Comparison of ENCODE assay signal across 8 mouse cellular contexts in genomic region chr19:45005957-45006712, GRCm38 (mm10). TPM values are rescaled to one million over a fixed set of nuclear protein-coding genes. Genes with fewer than 3 reads are reported as not detected.
DNase-seq lines count a peak whose midpoint lies in the region; ATAC-seq lines count a peak whose summit lies in the region.

TSS of gene Mrpl43 (minus strand) at chr19:45006442.

- H3K4me3 ChIP-seq in forebrain, embryonic 10.5 days: peak within 1 kb of the TSS; percentile 73
- H3K4me3 ChIP-seq in heart, embryonic 15.5 days: peak within 1 kb of the TSS; percentile 97
- H3K4me3 ChIP-seq in liver, embryonic 15.5 days (replicated peaks): peak within 1 kb of the TSS; percentile 80
- H3K4me3 ChIP-seq in neural tube, embryonic 12.5 days: peak within 1 kb of the TSS; percentile 89

- no peaks in the 10 kb centered on the region; the same call in 1 of the 2 replicates for H3K9me3 ChIP-seq in forebrain, embryonic 10.5 days
- no peaks in the 10 kb centered on the region for H3K9me3 ChIP-seq in heart, embryonic 15.5 days (replicated peaks)
- no peaks in the 10 kb centered on the region for H3K9me3 ChIP-seq in liver, embryonic 15.5 days (replicated peaks)
- H3K9me3 ChIP-seq in neural tube, embryonic 12.5 days: no peaks in the 10 kb centered on the region

- under 1% methylated on average over 82 of the region's 82 CpGs for WGBS in forebrain, embryonic 10.5 days
- under 1% methylated on average over 82 of the region's 82 CpGs for WGBS in heart, embryonic 15.5 days
- WGBS in liver, embryonic 15.5 days (ENCODE audit: insufficient replicate concordance): under 1% methylated on average over 82 of the region's 82 CpGs
- WGBS in neural tube, embryonic 12.5 days: under 1% methylated on average over 82 of the region's 82 CpGs

- peak within 1 kb of the TSS; percentile 88 for H3K4me2 ChIP-seq in heart, embryonic 15.5 days
- H3K4me2 ChIP-seq in liver, embryonic 15.5 days: peak within 1 kb of the TSS; percentile 95
- H3K4me2 ChIP-seq in neural tube, embryonic 12.5 days (replicated peaks): peak within 1 kb of the TSS; percentile 93

- peaks cover 76% of the 10 kb centered on the region for H3K36me3 ChIP-seq in forebrain, embryonic 10.5 days (replicated peaks)
- peaks cover 28% of the 10 kb centered on the region for H3K36me3 ChIP-seq in heart, embryonic 15.5 days
- H3K36me3 ChIP-seq in liver, embryonic 15.5 days (replicated peaks): peaks cover 46% of the 10 kb centered on the region
- H3K36me3 ChIP-seq in neural tube, embryonic 12.5 days: peaks cover 59% of the 10 kb centered on the region

- peak; percentile 83 for DNase-seq in c-Kit-negative CD71-positive TER-119-positive erythroid progenitor cells, embryonic 14.5 days (ENCODE audit: low read depth, low spot score)
- peak; percentile 95 for DNase-seq in forebrain, embryonic 10.5 days (ENCODE audit: extremely low spot score, low spot score)
- DNase-seq in kidney, postnatal 36 days: peak; percentile 97 to 99
- DNase-seq in telencephalon, adult 2 months (ENCODE audit: low read depth, low spot score): peak; percentile 90

- H3K27ac ChIP-seq in forebrain, embryonic 10.5 days: peak within 1 kb of the TSS; percentile 88
- peak within 1 kb of the TSS; percentile 87 for H3K27ac ChIP-seq in heart, embryonic 15.5 days
- peak within 1 kb of the TSS; percentile 79 for H3K27ac ChIP-seq in liver, embryonic 15.5 days (replicated peaks)
- peak within 1 kb of the TSS; percentile 46 for H3K27ac ChIP-seq in neural tube, embryonic 12.5 days

- no peaks in the 10 kb centered on the region for H3K27me3 ChIP-seq in forebrain, embryonic 10.5 days (ENCODE audit: poor library complexity, severe bottlenecking)
- no peaks in the 10 kb centered on the region for H3K27me3 ChIP-seq in heart, embryonic 15.5 days
- H3K27me3 ChIP-seq in liver, embryonic 15.5 days: no peaks in the 10 kb centered on the region
- H3K27me3 ChIP-seq in neural tube, embryonic 12.5 days (replicated peaks): no peaks in the 10 kb centered on the region

- H3K9ac ChIP-seq in heart, embryonic 15.5 days: peak within 1 kb of the TSS; percentile 85
- peak within 1 kb of the TSS; percentile 75 for H3K9ac ChIP-seq in liver, embryonic 15.5 days
- peak within 1 kb of the TSS; percentile 88 for H3K9ac ChIP-seq in neural tube, embryonic 12.5 days

- peak; percentile 96 for ATAC-seq in CD4-positive, CD25-positive, alpha-beta regulatory T cell, adult 4 months
- ATAC-seq in heart, embryonic 15.5 days (replicated peaks; ENCODE audit: insufficient number of reproducible peaks, insufficient read depth, low FRiP score, low read depth): peak; percentile 92
- peak; percentile 84 for ATAC-seq in liver, embryonic 15.5 days (ENCODE audit: insufficient read depth)
- ATAC-seq in neural tube, embryonic 12.5 days (ENCODE audit: low FRiP score, low read depth): peak; percentile 93

- H3K4me1 ChIP-seq in forebrain, embryonic 10.5 days: peaks cover 44% of the 10 kb centered on the region
- peaks cover 34% of the 10 kb centered on the region for H3K4me1 ChIP-seq in heart, embryonic 15.5 days (replicated peaks)
- peaks cover 35% of the 10 kb centered on the region for H3K4me1 ChIP-seq in liver, embryonic 15.5 days (replicated peaks)
- peaks cover 21% of the 10 kb centered on the region for H3K4me1 ChIP-seq in neural tube, embryonic 12.5 days

RNA-seq across cellular contexts. Expression of gene Mrpl43, which starts in this region (rescaled TPM):
- 10 to 100 TPM; 45.8 to 63.1 TPM for polyA plus RNA-seq in CD4-positive, CD25-positive, alpha-beta regulatory T cell, adult 4 months (2017; shearing (Covaris generic))
- polyA plus RNA-seq in forebrain, embryonic 10.5 days (2016; fragmentation: Nextera tagmentation; extraction: Ambion mirVana): 71.4 and 75.0 TPM in 2 replicates
- 60.2 and 60.7 TPM in 2 replicates for polyA plus RNA-seq in heart, embryonic 15.5 days (2015; fragmentation: Nextera tagmentation; extraction: Ambion mirVana)
- polyA plus RNA-seq in liver, embryonic 15.5 days (2015; fragmentation: Nextera tagmentation; extraction: Ambion mirVana): 27.4 and 28.8 TPM in 2 replicates
- 82.9 and 83.2 TPM in 2 replicates for polyA plus RNA-seq in neural tube, embryonic 12.5 days (2016; fragmentation: Nextera tagmentation; extraction: Ambion mirVana)

Comparison
In these comparisons a context has a peak if more than half of its experiments do, and no peak if none do; other contexts are left out.
1. Peak in every context shown above with its lines: DNase-seq, ATAC-seq, H3K4me3 ChIP-seq and H3K27ac ChIP-seq.